Mouse (Mus musculus): ENCODE data around the gene Ids.
A peak's percentile ranks its signal among the peaks of the same experiment; 100 is the strongest.
"Not testable (repeated sequence)": the region's sequence is repeated elsewhere in the genome, so short reads cannot be mapped to it uniquely, and the experiment has no call there.

The Ids gene

GRCm38 (mm10) chrX:70364661-70365613, at the start of gene Ids:
Gene Ids, minus strand, starts transcription at chrX:70365084.
- DNase-seq: peak; percentile 79 to 87

- DNase-seq: not testable (repeated sequence)
Observed at GRCm38 (mm10) chrX:70392636-70393035, 27.8 kb upstream of the Ids start.

DNA sequence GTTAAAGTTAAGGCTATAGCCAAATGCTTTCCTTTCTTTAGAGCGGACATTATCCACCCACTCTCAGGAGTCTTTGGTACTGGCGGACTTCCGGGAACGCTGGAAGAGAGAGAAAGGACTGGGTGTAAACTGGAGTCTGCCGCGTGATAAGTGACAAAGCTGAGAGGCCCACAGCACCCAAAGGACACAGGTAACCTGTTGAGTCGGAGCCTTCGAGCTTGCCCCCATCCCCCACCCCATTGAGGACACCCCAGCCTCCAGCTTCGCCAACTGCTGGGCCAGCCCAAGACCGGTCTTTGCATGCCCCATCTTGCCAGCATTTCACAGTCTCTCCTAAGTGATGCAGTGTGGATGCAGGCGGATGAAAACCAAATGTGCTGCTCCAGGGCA, 21.1 kb upstream of the Ids start:
- peak in 1 of 2 experiments; percentile 18 for DNase-seq

- DNase-seq: peak; percentile 60 to 75
Observed at GRCm38 (mm10) chrX:70385276-70385961, 20.5 kb upstream of the Ids start, which contains the start of gene 1110012L19Rik. Gene 1110012L19Rik, plus strand, starts transcription at chrX:70385877.

GRCm38 (mm10) chrX:70384917-70385275, 20.0 kb upstream of the Ids start:
- no peak for DNase-seq

- peak in 1 of 2 experiments; percentile 7 for DNase-seq
Observed at GRCm38 (mm10) chrX:70374469-70375110, 9.7 kb upstream of the Ids start.

DNA sequence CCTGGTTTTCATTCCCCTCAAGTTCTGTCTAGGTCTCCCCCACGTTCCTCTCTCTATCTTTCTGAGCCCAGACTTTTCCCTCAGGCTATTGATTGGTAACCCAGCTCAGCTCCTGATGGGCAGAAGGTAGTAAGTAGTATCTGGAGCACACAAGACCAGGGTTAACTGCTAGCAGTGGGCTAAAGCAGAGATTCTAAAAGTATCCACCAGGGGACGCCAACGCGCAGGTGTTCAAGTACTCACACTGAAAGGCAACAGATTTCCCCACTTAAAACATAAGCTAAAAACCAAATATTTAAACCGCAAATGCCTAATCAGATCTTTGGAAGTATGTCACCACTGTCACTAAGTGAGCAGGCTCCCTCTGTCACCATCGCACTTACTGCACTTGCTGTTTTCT, 4.9 kb upstream of the Ids start:
- not testable (repeated sequence) for DNase-seq

GRCm38 (mm10) chrX:70364202-70364601, 682 bp downstream of the Ids start:
- no peak for DNase-seq

GRCm38 (mm10) chrX:70363446-70363845, 1.4 kb downstream of the Ids start:
- DNase-seq: peak in 1 of 2 experiments; percentile 5

DNA sequence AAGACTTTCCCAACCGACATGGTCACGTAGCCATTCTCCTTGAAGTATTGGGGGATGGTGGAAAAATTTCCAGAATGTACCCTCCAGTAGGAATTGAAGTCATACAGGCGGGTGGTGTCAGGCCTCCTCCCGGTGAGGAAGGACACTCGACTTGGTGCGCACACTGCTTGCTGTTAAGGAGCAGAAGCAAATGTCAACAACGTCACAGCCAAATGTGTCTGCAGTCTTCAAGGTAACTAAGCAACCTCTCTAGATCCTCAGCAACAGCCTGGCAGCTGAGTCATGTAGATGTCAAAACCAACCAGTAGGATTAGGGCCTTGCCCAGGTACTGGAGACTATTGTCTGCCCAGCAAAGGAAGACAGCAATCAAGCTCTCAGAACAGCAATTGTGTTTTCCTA, 1.9 kb downstream of the Ids start:
- no peak for DNase-seq

GRCm38 (mm10) chrX:70330202-70330843, 34.6 kb downstream of the Ids start:
- DNase-seq: peak; percentile 73 to 79

DNA sequence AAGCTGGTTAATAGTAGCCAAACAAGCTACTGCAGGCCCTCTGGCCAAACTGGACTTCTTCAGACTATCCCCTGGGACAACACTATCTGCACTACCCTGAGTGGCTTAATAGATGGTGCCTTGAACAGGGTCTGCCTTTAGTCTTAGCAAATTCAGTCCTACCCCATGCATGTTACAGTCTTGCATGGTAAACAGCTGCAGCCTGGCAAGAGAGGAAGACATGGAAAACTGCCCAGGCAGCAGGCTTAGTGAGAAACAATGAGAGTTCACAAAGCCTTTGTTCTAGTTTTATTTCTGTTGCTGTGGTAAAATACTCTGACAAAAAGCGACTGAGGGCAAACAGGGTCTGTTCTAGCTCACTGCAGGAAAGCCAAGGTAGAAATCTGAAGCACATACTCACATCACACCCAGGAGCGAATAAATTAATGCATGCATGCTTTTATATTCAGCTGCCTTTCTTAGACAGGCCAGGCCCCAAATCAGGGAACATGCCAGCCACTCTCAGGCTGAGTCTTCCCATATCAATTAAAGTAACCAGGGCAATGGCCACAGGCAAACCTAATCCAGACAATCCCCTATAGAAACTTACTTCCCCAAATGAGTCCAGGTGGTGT, 36.2 kb downstream of the Ids start:
- no peak for DNase-seq

GRCm38 (mm10) chrX:70327656-70328055, 37.2 kb downstream of the Ids start:
- DNase-seq: no peak

DNA sequence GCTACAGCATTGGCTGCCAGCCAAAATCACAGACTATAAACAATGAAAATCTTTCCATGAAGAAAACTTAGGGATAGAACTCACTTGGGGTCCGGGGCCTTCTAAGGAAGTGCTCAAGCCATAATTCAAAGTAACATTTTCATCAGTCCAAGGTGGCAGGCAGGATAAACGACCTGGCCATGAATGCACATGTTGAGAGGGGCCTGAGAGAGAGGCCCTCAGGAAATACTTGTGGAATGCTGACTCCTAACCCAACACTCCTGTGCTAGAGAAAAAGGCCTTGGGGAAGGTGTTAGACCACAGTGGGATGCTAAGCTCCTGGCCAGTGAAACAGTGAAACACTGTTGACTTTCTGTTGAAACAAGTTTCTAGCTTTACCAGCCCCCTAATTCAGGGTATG, 45.6 kb downstream of the Ids start:
- no peak for DNase-seq

DNA sequence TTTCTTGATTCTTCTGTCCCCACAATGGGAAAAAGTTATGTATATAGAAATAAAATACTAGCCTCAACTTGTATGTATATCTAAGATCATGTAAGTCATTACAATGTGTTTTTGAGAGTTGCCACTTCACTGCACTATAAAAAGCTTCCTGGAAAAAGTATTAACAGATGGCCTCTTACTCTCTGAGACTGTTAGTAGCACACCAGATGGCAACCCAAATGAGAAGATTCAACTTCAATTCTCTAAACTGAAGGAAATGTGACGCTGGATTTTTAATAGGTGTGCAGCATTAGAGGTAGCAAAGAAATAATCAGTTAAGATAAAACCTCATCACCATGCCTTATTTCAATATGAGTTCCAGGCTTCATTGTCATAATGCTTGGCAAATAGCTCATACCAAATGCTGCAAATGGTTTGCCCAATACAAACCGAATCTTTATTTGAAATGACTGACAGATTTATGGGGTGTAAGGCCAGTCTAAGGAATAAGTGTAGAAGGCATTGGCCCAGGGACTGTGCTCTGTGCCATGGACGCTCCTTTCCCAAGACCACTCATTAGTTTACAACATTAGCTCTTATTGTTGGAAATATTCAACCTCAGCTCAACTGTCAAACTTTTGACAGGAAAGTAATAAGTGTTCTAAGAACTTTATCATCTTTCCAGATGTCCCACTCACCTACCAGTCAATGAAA, 49.8 kb downstream of the Ids start:
- no peak for DNase-seq

Data from cerebellum, postnatal 36 days (tissue).